Mouse (Mus musculus) granulocyte monocyte progenitor cell, adult 5-6 weeks (primary cell): ENCODE measurements at regions not wholly inside any gene's neighbourhood (a gene's known extent, or its start where the extent isn't known, plus 50 kb on each side); places are given as distances from the start of the nearest gene placed in this dataset.

ENCODE experiments used
- ATAC-seq: replicated peaks from 2 replicates; pipeline ENCODE4 v1.8.0; 2016; ENCODE audit warnings: mild to moderate bottlenecking, moderate TSS enrichment, inconsistent platforms; ENCODE audit not compliant: poor library complexity, severe bottlenecking

DNA sequence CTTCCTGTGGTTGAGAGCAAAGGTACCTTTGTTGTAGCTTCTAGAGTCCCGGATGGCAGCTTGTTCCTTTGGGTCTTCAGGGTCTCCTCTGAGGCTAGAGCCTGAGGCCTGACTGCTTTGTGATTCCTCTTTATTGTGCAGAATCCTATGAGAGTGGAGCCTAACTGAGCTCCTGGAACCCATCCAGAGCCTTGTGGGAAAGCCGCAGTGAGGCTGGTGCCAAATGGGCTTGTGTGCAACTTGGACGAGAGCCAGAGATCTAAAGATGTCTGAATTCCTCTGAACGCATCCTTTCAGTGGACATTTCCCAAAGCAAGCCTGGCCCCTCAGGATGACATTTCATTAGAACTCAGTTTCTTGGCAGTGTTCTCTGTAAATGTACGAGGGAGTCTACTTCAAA is 178.4 kb upstream of the Tmem72 start:
- no peak for ATAC-seq

- ATAC-seq: no peak
Observed at GRCm38 (mm10) chr6:116896132-116896630, 179.5 kb upstream of the Tmem72 start.

GRCm38 (mm10) chr6:116901816-116902215 is 185.1 kb upstream of the Tmem72 start:
- ATAC-seq: no peak

GRCm38 (mm10) chr6:116902371-116902770 is 185.7 kb upstream of the Tmem72 start:
- no peak for ATAC-seq

DNA sequence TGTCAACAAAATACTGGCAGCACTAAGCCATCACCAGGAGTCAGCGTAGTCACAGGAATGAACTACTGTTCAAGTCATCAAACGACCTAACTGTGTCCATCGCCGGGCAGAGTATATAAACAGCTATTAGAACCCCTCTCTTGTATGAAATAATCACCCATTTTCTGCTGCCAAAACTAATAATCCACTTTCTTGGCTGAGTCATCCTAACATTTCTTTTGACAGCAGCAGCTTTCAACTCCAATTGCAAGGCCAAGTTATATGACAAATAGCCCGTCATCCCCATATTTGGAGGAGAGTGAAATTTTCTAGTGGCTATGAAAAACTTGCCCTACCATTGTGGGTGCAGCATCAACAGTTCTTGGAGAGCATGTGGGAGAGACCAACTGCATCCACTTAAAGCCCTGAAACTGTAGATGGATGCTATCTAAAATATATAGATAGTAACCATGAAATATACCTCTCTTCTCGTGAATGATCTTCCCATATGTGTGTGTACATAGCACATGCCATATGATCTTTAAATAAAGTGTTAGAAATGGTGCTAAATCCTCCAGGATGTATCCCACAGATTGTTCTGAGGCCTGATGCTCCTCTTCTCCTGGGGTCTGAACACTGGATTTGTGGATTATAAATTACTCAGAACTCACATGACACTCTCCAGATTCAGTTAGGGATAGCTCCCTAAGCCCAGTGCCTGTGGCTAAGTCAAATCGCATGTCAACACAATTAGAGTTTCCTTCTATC is 189.9 kb upstream of the Tmem72 start:
- ATAC-seq: no peak

GRCm38 (mm10) chr6:116910607-116911006 is 193.9 kb upstream of the Tmem72 start:
- ATAC-seq: no peak

DNA sequence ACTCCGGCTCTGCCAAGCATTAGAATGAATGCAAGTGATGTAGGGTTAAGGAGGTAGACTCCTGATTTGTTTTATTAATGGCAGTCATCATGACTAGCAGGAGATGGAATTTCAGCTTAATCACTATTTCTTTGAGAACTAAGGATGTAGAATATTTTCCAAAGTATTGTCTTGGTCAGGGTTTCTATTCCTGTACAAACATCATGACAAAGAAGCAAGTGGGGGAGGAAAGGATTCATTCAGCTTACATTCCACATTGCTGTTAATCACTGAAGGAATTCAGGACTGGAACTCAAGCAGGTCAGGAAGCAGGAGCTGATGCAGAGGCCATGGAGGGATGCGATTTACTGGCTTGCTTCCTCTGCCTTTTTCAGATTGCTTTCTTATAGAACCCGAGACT is 195.4 kb upstream of the Tmem72 start:
- ATAC-seq: no peak

GRCm38 (mm10) chr6:116914073-116914472 is 197.4 kb upstream of the Tmem72 start:
- ATAC-seq: no peak

GRCm38 (mm10) chr6:116935024-116935423 is 218.3 kb upstream of the Tmem72 start:
- ATAC-seq: no peak

GRCm38 (mm10) chr6:116941576-116941975 is 224.9 kb upstream of the Tmem72 start:
- no peak for ATAC-seq

DNA sequence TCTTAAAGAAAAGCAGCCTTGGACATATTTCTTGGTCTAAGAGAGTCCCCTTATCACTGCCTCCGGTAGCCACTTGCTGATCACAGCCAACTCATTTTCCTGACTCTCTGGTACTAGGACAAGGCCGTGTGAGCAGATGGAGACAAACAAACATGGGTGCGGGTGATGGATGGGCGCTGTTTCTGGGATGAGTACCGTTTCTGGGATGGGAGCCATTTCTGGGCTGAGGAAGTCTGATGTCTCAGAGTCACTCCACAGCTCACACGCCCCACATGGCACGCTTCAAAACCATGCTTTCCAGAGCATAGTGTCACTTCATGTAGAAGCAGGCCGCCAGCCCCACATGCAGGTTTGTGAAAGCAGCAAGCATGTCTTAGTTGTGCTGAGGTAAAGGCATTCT is 225.6 kb upstream of the Cxcl12 start:
- ATAC-seq: no peak

- ATAC-seq: no peak
Observed at GRCm38 (mm10) chr6:116946083-116946732, 222.1 kb upstream of the Cxcl12 start.

DNA sequence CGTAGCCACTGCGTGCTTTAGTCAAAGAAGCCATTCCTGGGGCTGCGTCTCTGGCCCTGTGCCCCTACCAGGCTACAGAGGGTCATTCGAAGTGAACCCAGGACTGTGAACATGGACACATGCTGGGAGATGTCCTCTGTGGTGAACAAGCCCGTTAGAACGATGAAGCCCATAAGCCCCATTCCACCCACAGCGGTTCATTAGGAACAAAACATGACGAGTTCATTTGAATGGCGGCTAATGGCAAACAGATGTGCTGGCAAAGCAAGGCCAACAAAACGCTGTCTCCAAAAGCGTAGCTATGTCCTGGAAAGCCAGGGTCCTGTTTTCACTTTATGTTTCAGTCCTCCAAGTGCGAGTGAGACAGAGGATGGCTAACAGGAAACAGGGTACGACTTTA is 208.7 kb upstream of the Cxcl12 start:
- no peak for ATAC-seq

DNA sequence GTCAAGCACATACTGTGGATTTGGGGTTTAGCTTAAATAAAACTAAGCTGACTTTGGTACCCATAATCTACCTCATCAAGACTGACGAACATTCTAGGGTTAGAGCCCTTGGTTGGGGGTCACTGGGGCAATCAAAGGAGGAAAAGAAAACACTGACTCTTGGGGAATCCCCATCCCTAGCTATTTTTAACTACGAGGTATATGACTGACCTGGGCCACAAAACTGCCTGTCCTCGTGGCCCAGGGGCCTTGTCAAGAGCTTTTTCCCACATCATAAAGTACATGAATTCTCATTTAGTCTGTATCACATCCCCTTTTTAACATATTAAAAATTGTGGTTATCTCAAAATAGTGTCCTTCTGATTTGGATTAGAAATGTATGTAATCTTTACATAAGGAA is 207.7 kb upstream of the Cxcl12 start:
- ATAC-seq: no peak

- ATAC-seq: no peak
Observed at GRCm38 (mm10) chr6:116966436-116966835, 201.9 kb upstream of the Cxcl12 start.

- ATAC-seq: no peak
Observed at GRCm38 (mm10) chr6:116969381-116969910, 198.9 kb upstream of the Cxcl12 start.

DNA sequence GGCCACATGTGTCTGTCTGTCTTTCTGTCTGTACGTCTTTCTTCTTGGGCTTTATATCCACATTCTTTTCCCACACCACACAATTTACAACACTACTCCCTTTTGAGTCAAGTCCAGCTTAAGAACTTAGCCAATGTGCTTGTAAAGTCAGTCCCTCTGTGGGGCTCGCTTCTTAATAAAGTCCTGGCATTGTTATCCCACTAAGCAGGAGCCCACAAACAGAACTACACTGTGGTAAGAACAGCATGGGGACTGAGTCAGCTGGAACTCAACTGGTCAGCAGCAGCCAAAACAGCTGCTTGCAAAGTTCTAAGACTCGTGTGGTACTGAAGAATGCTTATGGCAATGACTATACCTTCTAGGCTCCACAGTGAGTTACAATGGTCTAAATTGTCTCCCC is 193.5 kb upstream of the Cxcl12 start:
- no peak for ATAC-seq

DNA sequence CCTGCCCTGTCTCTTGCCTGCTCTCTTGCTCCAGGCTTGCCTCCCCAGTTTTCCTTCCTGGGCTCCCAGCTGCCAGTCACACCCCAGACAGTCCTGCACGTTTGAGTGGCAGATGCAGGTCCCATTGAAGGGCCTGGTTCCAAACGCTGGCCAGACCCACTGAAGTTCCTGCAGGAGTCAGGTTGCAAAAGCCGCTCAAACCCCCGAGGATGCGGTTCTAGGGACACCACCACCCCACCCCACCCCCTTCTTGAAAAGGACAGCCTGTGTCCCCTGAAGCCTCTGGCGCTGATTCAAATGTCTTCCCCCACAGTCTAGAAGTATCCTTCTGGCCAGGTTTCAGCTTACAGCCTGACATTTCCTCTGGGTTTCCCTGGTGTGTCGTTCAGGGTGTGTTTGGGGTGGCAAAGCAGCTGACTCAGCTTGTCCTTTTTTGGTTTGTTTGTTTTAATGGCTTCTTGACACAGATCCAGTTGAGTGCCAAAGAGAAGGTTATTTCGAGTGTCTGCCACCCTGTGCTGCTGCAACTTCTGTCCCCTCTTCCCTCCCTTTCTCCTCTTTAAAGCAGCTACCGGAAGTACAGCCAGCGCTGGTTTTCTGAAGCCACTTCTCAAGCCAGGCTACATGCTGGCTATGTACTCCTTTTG is 187.9 kb upstream of the Cxcl12 start:
- ATAC-seq: no peak

DNA sequence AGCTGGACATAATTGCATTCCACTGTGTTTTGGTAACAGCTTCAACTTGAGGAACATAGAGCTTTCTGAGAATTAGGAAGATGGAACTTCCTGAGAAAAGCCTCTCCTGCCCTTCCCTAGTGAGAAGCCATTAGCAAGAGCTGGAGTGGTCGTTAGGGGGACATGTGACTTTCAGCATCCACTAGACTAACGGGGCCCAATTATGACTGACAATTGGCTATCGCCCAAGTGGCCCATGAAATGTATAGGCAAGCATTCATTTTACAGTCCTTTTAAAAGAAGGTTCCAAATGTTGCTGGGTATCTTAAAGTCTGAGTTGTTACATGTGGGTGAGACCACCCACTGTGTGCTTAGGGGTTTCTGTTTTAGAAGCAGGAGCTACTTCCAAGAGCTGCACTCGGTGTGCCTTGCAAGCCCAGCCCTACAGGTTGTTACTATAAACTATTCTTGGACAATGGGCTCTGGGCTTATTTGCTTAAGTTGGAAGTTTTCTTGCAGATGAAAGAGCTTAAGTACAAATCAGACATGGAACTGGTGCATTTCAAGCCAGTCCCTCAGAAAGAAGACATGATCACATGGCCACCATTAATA is 183.1 kb upstream of the Cxcl12 start:
- ATAC-seq: no peak

- no peak for ATAC-seq
Observed at GRCm38 (mm10) chr6:116986266-116987000, 181.9 kb upstream of the Cxcl12 start.
